Mouse (Mus musculus) neural tube, embryonic 15.5 days (tissue): ENCODE data around the gene Gm11554. TPM values are rescaled to one million over a fixed set of nuclear protein-coding genes. Genes with fewer than 3 reads are reported as not detected.
"Not testable (repeated sequence)": the region's sequence is repeated elsewhere in the genome, so short reads cannot be mapped to it uniquely, and the experiment has no call there.

Source experiments
- ATAC-seq: fragments of 200-750 bp; cut with Nextera tagmentation; 2 replicates; pipeline ENCODE4 v1.8.0; 2017; ENCODE audit warnings: mild to moderate bottlenecking, moderate TSS enrichment, moderate library complexity; ENCODE audit not compliant: low FRiP score
- H3K27ac ChIP-seq: fragments of 300-500 bp; sonication (generic); replicated peaks from 2 replicates; pipeline ENCODE4 v1.5.1; 2015; ENCODE audit warnings: mild to moderate bottlenecking, inconsistent platforms
- H3K27me3 ChIP-seq: fragments of 300-500 bp; sonication (generic); replicated peaks from 2 replicates; pipeline ENCODE4 v1.6.1; 2015; ENCODE audit warnings: inconsistent platforms
- H3K36me3 ChIP-seq: fragments of 300-500 bp; sonication (generic); 2 replicates; pipeline ENCODE4 v1.6.1; 2015; ENCODE audit warnings: inconsistent platforms
- H3K4me1 ChIP-seq: fragments of 300-500 bp; sonication (generic); 2 replicates; pipeline ENCODE4 v1.6.1; 2015; ENCODE audit warnings: inconsistent platforms
- H3K4me2 ChIP-seq: fragments of 300-500 bp; sonication (generic); 2 replicates; pipeline ENCODE4 v1.6.1; 2015; ENCODE audit warnings: inconsistent platforms, mild to moderate bottlenecking, moderate library complexity
- H3K4me3 ChIP-seq: fragments of 300-500 bp; sonication (generic); replicated peaks from 2 replicates; pipeline ENCODE4 v1.5.1; 2015; ENCODE audit warnings: mild to moderate bottlenecking, inconsistent platforms
- H3K9ac ChIP-seq: fragments of 300-500 bp; sonication (generic); replicated peaks from 2 replicates; pipeline ENCODE4 v1.6.1; 2015; ENCODE audit warnings: mild to moderate bottlenecking, inconsistent platforms
- H3K9me3 ChIP-seq: fragments of 300-500 bp; sonication (generic); replicated peaks from 2 replicates; pipeline ENCODE4 v1.6.1; 2016; ENCODE audit warnings: inconsistent platforms
- WGBS: fragments of 180-500 bp; shearing (Covaris S2); methylation state at CpG from one replicate; pipeline ENCODE4 v1.1.7; 2015; ENCODE audit warnings: mixed read lengths; 5-methylcytosine and 5-hydroxymethylcytosine counted together
- polyA plus RNA-seq: library from polyadenylated mRNA; unstranded; fragments of >200 nt; fragmentation: Nextera tagmentation; extraction: Ambion mirVana; gene quantifications from 2 replicates; pipeline ENCODE4 v1.2.1, GENCODE M21; 2015

Gene Gm11554
- not detected in 2 replicates for polyA plus RNA-seq

- WGBS: no CpG with 5 or more reads among the region's 1 CpGs
- not testable (repeated sequence) for H3K27ac ChIP-seq, ATAC-seq, H3K4me2 ChIP-seq, H3K4me1 ChIP-seq, H3K27me3 ChIP-seq, H3K4me3 ChIP-seq, H3K36me3 ChIP-seq, H3K9me3 ChIP-seq, H3K9ac ChIP-seq
These were observed at the start of gene Gm11554 for GRCm38 (mm10) chr11:99804346-99804745. Gene Gm11554, minus strand, starts transcription at chr11:99804446.

DNA sequence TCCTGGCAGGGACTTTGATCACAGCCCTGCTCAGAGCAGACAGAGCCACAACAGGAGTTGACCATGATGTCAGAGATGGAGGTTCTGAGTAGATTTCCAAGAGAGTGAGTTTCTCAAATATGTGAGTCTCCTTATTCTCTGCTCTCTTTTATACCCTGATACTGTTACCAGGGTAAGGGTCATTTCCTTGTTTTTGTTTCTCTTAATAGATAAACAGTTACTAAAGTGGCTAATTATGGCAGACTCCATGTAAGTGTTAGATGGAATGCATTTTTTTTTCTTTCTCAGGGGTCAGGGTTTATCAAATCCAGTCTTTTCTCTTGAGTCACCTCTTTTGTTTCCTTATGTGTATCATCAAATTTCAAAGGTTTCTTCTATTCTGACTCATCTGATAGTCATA lies 47.3 kb upstream of the Gm11554 start, which contains the start of gene Krtap4-16:
TSS of gene Krtap4-16 (minus strand) at position 101 of the 400 bp plus-strand sequence.
- no peak within 1 kb of the TSS for H3K9ac ChIP-seq
- no peaks in the 10 kb centered on the region for H3K4me1 ChIP-seq
- no peaks in the 10 kb centered on the region for H3K27me3 ChIP-seq
- no peaks in the 10 kb centered on the region for H3K9me3 ChIP-seq
- H3K4me2 ChIP-seq: no peak within 1 kb of the TSS
- H3K4me3 ChIP-seq: no peak within 1 kb of the TSS
- no peaks in the 10 kb centered on the region for H3K36me3 ChIP-seq
- H3K27ac ChIP-seq: no peak within 1 kb of the TSS
- no peak for ATAC-seq

GRCm38 (mm10) chr11:99846746-99847145 lies 42.5 kb upstream of the Gm11554 start:
- ATAC-seq: no peak
- no peak overlapping the region for H3K4me3 ChIP-seq
- no peaks in the 10 kb centered on the region for H3K9me3 ChIP-seq
- H3K27ac ChIP-seq: no peak overlapping the region
- no peaks in the 10 kb centered on the region for H3K27me3 ChIP-seq
- H3K36me3 ChIP-seq: no peaks in the 10 kb centered on the region
- no peaks in the 10 kb centered on the region for H3K4me1 ChIP-seq
- 98% methylated on average over 2 of the region's 2 CpGs for WGBS
- no peak overlapping the region for H3K4me2 ChIP-seq
- H3K9ac ChIP-seq: no peak overlapping the region

- Histone ChIP-seq H3K27me3 (no peaks in the 10 kb centered on the region), H3K27ac (no peak overlapping the region), H3K36me3 (no peaks in the 10 kb centered on the region), H3K4me3 (no peak overlapping the region), H3K4me1 (no peaks in the 10 kb centered on the region), H3K9ac (no peak overlapping the region), H3K4me2 (no peak overlapping the region), H3K9me3 (no peaks in the 10 kb centered on the region)
- 32% methylated on average over 1 of the region's 1 CpGs for WGBS
- ATAC-seq: no peak
These were observed 37.9 kb upstream of the Gm11554 start for GRCm38 (mm10) chr11:99842185-99842584.

DNA sequence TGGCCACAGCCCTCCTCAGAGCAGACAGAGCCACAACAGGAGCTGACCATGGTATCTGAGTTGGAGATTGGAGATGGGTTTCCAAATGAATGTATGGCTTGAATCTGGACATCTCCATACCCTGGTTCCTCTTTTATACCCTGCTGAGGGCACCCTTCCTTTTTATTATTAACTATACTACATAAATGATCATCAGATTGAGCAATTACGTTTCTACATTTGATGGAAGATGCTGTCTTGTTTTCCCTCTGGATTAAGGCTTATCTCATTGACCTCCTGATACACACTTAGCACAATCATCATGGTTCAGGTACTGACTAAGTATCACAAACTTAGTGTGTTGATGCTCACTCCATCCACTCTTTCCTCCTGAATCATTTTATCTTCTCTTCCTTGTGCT lies 33.7 kb upstream of the Gm11554 start, which contains the start of gene 2300003K06Rik:
TSS of gene 2300003K06Rik (minus strand) at position 101 of the 400 bp plus-strand sequence.
- 78% methylated on average over 1 of the region's 1 CpGs for WGBS
- H3K9ac ChIP-seq: no peak within 1 kb of the TSS
- no peaks in the 10 kb centered on the region for H3K9me3 ChIP-seq
- H3K36me3 ChIP-seq: no peaks in the 10 kb centered on the region
- H3K27ac ChIP-seq: no peak within 1 kb of the TSS
- H3K27me3 ChIP-seq: no peaks in the 10 kb centered on the region
- no peaks in the 10 kb centered on the region for H3K4me1 ChIP-seq
- H3K4me3 ChIP-seq: no peak within 1 kb of the TSS
- H3K4me2 ChIP-seq: no peak within 1 kb of the TSS
- ATAC-seq: no peak

DNA sequence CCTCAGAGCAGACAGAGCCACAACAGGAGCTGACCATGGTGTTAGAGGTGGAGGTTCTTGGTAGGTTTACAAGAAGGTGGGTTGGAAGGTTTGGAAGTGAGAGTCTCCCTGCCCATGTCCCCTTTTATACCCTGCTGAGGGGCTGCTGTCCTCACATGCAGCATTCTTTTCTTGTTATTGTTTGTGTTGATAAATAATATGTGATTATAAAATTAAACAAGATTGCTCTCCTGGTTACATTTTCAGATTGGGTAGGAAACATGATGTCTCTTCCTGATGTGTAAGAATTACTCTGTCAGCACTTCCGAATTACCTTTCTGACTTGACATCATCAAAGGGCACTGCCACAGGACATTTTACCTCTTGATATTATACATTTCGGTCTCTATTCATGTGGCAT lies 11.3 kb upstream of the Gm11554 start, which contains the start of gene Gm11564:
TSS of gene Gm11564 (minus strand) at position 101 of the 400 bp plus-strand sequence.
- not testable (repeated sequence) for H3K4me1 ChIP-seq, H3K9me3 ChIP-seq, H3K27ac ChIP-seq, H3K27me3 ChIP-seq, ATAC-seq, H3K4me2 ChIP-seq, H3K9ac ChIP-seq, H3K36me3 ChIP-seq, H3K4me3 ChIP-seq
- WGBS: 85% methylated on average over 2 of the region's 2 CpGs

DNA sequence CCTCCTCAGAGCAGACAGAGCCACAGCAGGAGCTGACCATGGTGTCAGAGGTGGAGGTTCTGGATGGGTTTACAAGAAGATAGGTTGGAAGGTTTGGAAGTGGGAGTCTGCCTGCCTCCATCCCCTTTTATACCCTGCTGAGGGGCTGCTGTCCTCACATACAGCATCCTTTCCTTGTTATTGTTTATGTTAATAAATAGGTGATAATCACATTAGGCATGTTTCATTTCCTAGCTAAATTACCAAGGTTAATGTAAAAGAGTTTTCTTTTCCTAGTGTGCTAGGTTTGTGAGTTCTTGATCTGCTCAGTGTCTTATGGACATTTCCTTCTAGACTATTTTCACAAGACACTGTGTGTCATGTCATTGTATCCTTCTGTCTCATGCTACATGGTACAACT lies 5.5 kb upstream of the Gm11554 start, which contains the start of gene Krtap4-13:
TSS of gene Krtap4-13 (minus strand) at position 101 of the 400 bp plus-strand sequence.
- not testable (repeated sequence) for ATAC-seq, H3K36me3 ChIP-seq, H3K27me3 ChIP-seq, H3K4me1 ChIP-seq, H3K4me3 ChIP-seq, H3K9ac ChIP-seq, H3K9me3 ChIP-seq, H3K27ac ChIP-seq, H3K4me2 ChIP-seq

DNA sequence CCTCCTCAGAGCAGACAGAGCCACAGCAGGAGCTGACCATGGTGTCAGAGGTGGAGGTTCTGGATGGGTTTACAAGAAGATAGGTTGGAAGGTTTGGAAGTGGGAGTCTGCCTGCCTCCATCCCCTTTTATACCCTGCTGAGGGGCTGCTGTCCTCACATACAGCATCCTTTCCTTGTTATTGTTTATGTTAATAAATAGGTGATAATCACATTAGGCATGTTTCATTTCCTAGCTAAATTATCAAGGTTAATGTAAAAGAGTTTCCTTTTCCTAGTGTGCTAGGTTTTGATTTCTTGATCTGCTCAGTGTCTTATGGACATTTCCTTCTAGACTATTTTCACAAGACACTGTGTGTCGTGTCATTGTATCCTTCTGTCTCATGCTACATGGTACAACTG lies 5.4 kb downstream of the Gm11554 start, which contains the start of gene Gm11569:
TSS of gene Gm11569 (minus strand) at position 101 of the 400 bp plus-strand sequence.
- H3K27ac ChIP-seq, ATAC-seq, H3K36me3 ChIP-seq, H3K9me3 ChIP-seq, H3K4me1 ChIP-seq, H3K27me3 ChIP-seq, H3K9ac ChIP-seq, H3K4me2 ChIP-seq, H3K4me3 ChIP-seq: not testable (repeated sequence)
- no CpG with 5 or more reads among the region's 1 CpGs for WGBS

- no peaks in the 10 kb centered on the region for H3K27me3 ChIP-seq
- H3K4me3 ChIP-seq: no peak within 1 kb of the TSS
- no peak within 1 kb of the TSS for H3K27ac ChIP-seq
- H3K36me3 ChIP-seq: no peaks in the 10 kb centered on the region
- ATAC-seq: no peak
- H3K4me1 ChIP-seq: no peaks in the 10 kb centered on the region
- WGBS: 90% methylated on average over 2 of the region's 2 CpGs
- H3K9me3 ChIP-seq: no peaks in the 10 kb centered on the region
- H3K9ac ChIP-seq: no peak within 1 kb of the TSS
- H3K4me2 ChIP-seq: no peak within 1 kb of the TSS
These were observed 10.9 kb downstream of the Gm11554 start, which contains the start of gene Gm11596 for GRCm38 (mm10) chr11:99793367-99793766. Gene Gm11596, minus strand, starts transcription at chr11:99793467.

DNA sequence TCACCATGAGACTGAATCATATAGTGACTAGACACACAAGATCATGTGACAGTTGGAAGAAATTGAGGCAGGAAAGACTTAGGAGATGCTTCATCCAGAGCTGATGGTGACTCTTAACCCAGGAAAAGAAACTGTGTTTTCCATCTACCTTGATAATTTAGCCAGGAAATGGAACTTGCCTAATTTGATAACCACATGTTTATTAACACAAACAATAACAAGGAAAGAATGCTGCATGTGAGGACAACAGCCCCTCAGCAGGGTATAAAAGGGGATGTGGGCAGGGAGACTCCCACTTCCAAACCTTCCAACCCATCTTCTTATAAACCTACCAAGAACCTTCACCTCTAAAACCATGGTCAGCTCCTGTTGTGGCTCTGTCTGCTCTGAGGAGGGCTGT lies 19.3 kb downstream of the Gm11554 start, which contains the start of gene Krtap4-9:
TSS of gene Krtap4-9 (plus strand) at position 301 of the 400 bp plus-strand sequence.
- H3K27me3 ChIP-seq, H3K4me3 ChIP-seq, H3K27ac ChIP-seq, H3K4me1 ChIP-seq, ATAC-seq, H3K4me2 ChIP-seq, H3K9me3 ChIP-seq, H3K36me3 ChIP-seq, H3K9ac ChIP-seq: not testable (repeated sequence)

- H3K9me3 ChIP-seq: no peaks in the 10 kb centered on the region
- H3K27ac ChIP-seq: no peak within 1 kb of the TSS
- H3K4me2 ChIP-seq: no peak within 1 kb of the TSS
- no peaks in the 10 kb centered on the region for H3K4me1 ChIP-seq
- H3K27me3 ChIP-seq: no peaks in the 10 kb centered on the region
- no peak for ATAC-seq
- 98% methylated on average over 2 of the region's 2 CpGs for WGBS
- no peak within 1 kb of the TSS for H3K9ac ChIP-seq
- H3K4me3 ChIP-seq: no peak within 1 kb of the TSS
- H3K36me3 ChIP-seq: no peaks in the 10 kb centered on the region
These were observed 23.6 kb downstream of the Gm11554 start, which contains the start of gene Krtap4-8 for GRCm38 (mm10) chr11:99780604-99781003. Gene Krtap4-8, minus strand, starts transcription at chr11:99780704.

GRCm38 (mm10) chr11:99778401-99778800 lies 25.8 kb downstream of the Gm11554 start:
- Histone ChIP-seq H3K9ac (no peak overlapping the region), H3K27ac (no peak overlapping the region), H3K4me3 (no peak overlapping the region), H3K9me3 (no peaks in the 10 kb centered on the region), H3K27me3 (no peaks in the 10 kb centered on the region), H3K4me2 (no peak overlapping the region), H3K36me3 (no peaks in the 10 kb centered on the region), H3K4me1 (no peaks in the 10 kb centered on the region)
- WGBS: 27% methylated on average over 7 of the region's 7 CpGs
- ATAC-seq: no peak
